Mouse (Mus musculus) lung, embryonic 14.5 days (tissue): ENCODE data around the gene Mob3a. TPM values are rescaled to one million over a fixed set of nuclear protein-coding genes. Genes with fewer than 3 reads are reported as not detected.
"Not testable (repeated sequence)": the region's sequence is repeated elsewhere in the genome, so short reads cannot be mapped to it uniquely, and the experiment has no call there.

ENCODE experiments used
- ATAC-seq: fragments of 200-750 bp; cut with Nextera tagmentation; 2 replicates; pipeline ENCODE4 v1.8.0; 2017; ENCODE audit warnings: mild to moderate bottlenecking, moderate TSS enrichment, moderate library complexity; ENCODE audit not compliant: insufficient read depth
- DNase-seq: peaks from one replicate; pipeline ENCODE4 v3.0.0-alpha.2; 2015
- H3K27ac ChIP-seq: fragments of 300-500 bp; sonication (generic); 2 replicates; pipeline ENCODE4 v1.5.1; 2014; ENCODE audit warnings: low read depth, mild to moderate bottlenecking, moderate library complexity
- H3K27me3 ChIP-seq: fragments of 300-500 bp; sonication (generic); 2 replicates; pipeline ENCODE4 v1.6.1; 2014; ENCODE audit warnings: low read length, control low read depth; ENCODE audit not compliant: insufficient read depth
- H3K36me3 ChIP-seq: fragments of 300-500 bp; sonication (generic); 2 replicates; pipeline ENCODE4 v1.6.1; 2014; ENCODE audit warnings: control low read depth; ENCODE audit not compliant: insufficient read depth
- H3K4me1 ChIP-seq: fragments of 300-500 bp; sonication (generic); 2 replicates; pipeline ENCODE4 v1.6.1; 2014; ENCODE audit warnings: antibody characterized with exemption, control low read depth; ENCODE audit not compliant: insufficient read depth
- H3K4me2 ChIP-seq: fragments of 300-500 bp; sonication (generic); 2 replicates; pipeline ENCODE4 v1.6.1; 2014; ENCODE audit warnings: mild to moderate bottlenecking
- H3K4me3 ChIP-seq: fragments of 300-500 bp; sonication (generic); 2 replicates; pipeline ENCODE4 v1.5.1; 2014; ENCODE audit warnings: low read depth, low read length
- H3K9ac ChIP-seq: fragments of 300-500 bp; sonication (generic); 2 replicates; pipeline ENCODE4 v1.6.1; 2014
- H3K9me3 ChIP-seq: fragments of 300-500 bp; sonication (generic); 2 replicates; pipeline ENCODE4 v1.6.1; 2016; ENCODE audit warnings: low read depth, low read length, control low read depth
- CTCF ChIP-seq: IDR thresholded peaks from 2 replicates; pipeline ENCODE4 v1.5.1; 2016; ENCODE audit warnings: antibody characterized with exemption, low read depth
- WGBS: fragments of 180-500 bp; shearing (Covaris S2); extraction: QIAGEN DNeasy Blood & Tissue Kit; methylation state at CpG from one replicate; pipeline ENCODE4 v1.1.7; 2014; 5-methylcytosine and 5-hydroxymethylcytosine counted together
- polyA plus RNA-seq: library from polyadenylated mRNA; unstranded; fragments of >200 nt; fragmentation: Nextera tagmentation; extraction: Ambion mirVana; gene quantifications from 2 replicates; pipeline ENCODE4 v1.2.1, GENCODE M21; 2014

The Mob3a gene
- polyA plus RNA-seq, 1 experiment from 2014 or later = 40.3 TPM

- Histone ChIP-seq H3K4me1 (peaks cover 9% of the 10 kb centered on the region), H3K9ac (peak overlapping the region; percentile 95), H3K9me3 (no peaks in the 10 kb centered on the region), H3K36me3 (peaks cover 8% of the 10 kb centered on the region), H3K4me3 (peak overlapping the region; percentile 98), H3K4me2 (peak overlapping the region; percentile 92), H3K27me3 (no peaks in the 10 kb centered on the region), H3K27ac (peak overlapping the region; percentile 83)
- ATAC-seq (peak; percentile 61), DNase-seq (no peak)
- no peak for TF ChIP-seq CTCF
- 2% methylated on average over 12 of the region's 12 CpGs for WGBS
These were observed 46.2 kb downstream of the Mob3a start for GRCm38 (mm10) chr10:80655406-80656129.

- peak overlapping the region; percentile 95; the same call in 1 of the 2 replicates for H3K9ac ChIP-seq
- peak overlapping the region; percentile 98 for H3K4me3 ChIP-seq
- WGBS = 76% methylated on average over 6 of the region's 6 CpGs
- peak overlapping the region; percentile 92 for H3K4me2 ChIP-seq
- TF ChIP-seq CTCF = no peak
- H3K36me3 ChIP-seq = peaks cover 8% of the 10 kb centered on the region
- no peak overlapping the region for H3K27ac ChIP-seq
- ATAC-seq = no peak
- H3K4me1 ChIP-seq = peaks cover 9% of the 10 kb centered on the region
- no peaks in the 10 kb centered on the region for H3K9me3 ChIP-seq
- no peaks in the 10 kb centered on the region for H3K27me3 ChIP-seq
- DNase-seq = no peak
These were observed 46.9 kb downstream of the Mob3a start for GRCm38 (mm10) chr10:80654866-80655265.

- TF ChIP-seq CTCF = no peak
- H3K4me3 ChIP-seq = no peak overlapping the region
- no peak overlapping the region for H3K9ac ChIP-seq
- no peaks in the 10 kb centered on the region for H3K27me3 ChIP-seq
- no peak for DNase-seq
- H3K4me1 ChIP-seq = peaks cover 9% of the 10 kb centered on the region
- peaks cover 15% of the 10 kb centered on the region for H3K36me3 ChIP-seq
- no peak overlapping the region for H3K27ac ChIP-seq
- H3K9me3 ChIP-seq = no peaks in the 10 kb centered on the region
- WGBS = 76% methylated on average over 6 of the region's 6 CpGs
- no peak for ATAC-seq
- H3K4me2 ChIP-seq = no peak overlapping the region
These were observed 48.5 kb downstream of the Mob3a start for GRCm38 (mm10) chr10:80653156-80653720.

GRCm38 (mm10) chr10:80650392-80650791, 51.4 kb downstream of the Mob3a start:
- Histone ChIP-seq H3K27me3 (no peaks in the 10 kb centered on the region), H3K4me2 (no peak overlapping the region), H3K4me1 (peaks cover 8% of the 10 kb centered on the region), H3K27ac (no peak overlapping the region), H3K36me3 (peaks cover 41% of the 10 kb centered on the region), H3K9me3 (no peaks in the 10 kb centered on the region), H3K9ac (no peak overlapping the region), H3K4me3 (no peak overlapping the region)
- DNase-seq (no peak), ATAC-seq (no peak)
- 86% methylated on average over 10 of the region's 10 CpGs for WGBS
- no peak for TF ChIP-seq CTCF

- not testable (repeated sequence) for H3K27ac ChIP-seq, H3K9ac ChIP-seq, H3K27me3 ChIP-seq, H3K4me1 ChIP-seq, ATAC-seq, H3K9me3 ChIP-seq, H3K4me2 ChIP-seq, H3K4me3 ChIP-seq, DNase-seq
- 83% methylated on average over 6 of the region's 6 CpGs for WGBS
- peaks cover 46% of the 10 kb centered on the region for H3K36me3 ChIP-seq
These were observed 51.9 kb downstream of the Mob3a start for GRCm38 (mm10) chr10:80649910-80650309.

GRCm38 (mm10) chr10:80646936-80647335, 54.8 kb downstream of the Mob3a start:
- no peaks in the 10 kb centered on the region for H3K9me3 ChIP-seq
- no peak overlapping the region for H3K9ac ChIP-seq
- no peak for ATAC-seq
- no peak overlapping the region for H3K4me2 ChIP-seq
- no peak for TF ChIP-seq CTCF
- no peaks in the 10 kb centered on the region for H3K27me3 ChIP-seq
- DNase-seq = no peak
- no peaks in the 10 kb centered on the region for H3K4me1 ChIP-seq
- no peak overlapping the region for H3K4me3 ChIP-seq
- WGBS = 93% methylated on average over 10 of the region's 10 CpGs
- H3K27ac ChIP-seq = no peak overlapping the region
- H3K36me3 ChIP-seq = peaks cover 71% of the 10 kb centered on the region

GRCm38 (mm10) chr10:80635345-80635744, 66.4 kb downstream of the Mob3a start:
- Histone ChIP-seq H3K9me3 (no peaks in the 10 kb centered on the region), H3K4me3 (no peak overlapping the region), H3K9ac (no peak overlapping the region), H3K27ac (no peak overlapping the region), H3K4me1 (no peaks in the 10 kb centered on the region), H3K4me2 (no peak overlapping the region), H3K27me3 (no peaks in the 10 kb centered on the region), H3K36me3 (peaks cover 74% of the 10 kb centered on the region)
- TF ChIP-seq CTCF = no peak
- no peak for ATAC-seq
- DNase-seq = no peak
- 77% methylated on average over 6 of the region's 6 CpGs for WGBS

Other genes starting within 250 kb of the Mob3a start
- not detected in 2 replicates for gene Onecut3, start 207.1 kb downstream of the Mob3a start, polyA plus RNA-seq
- 0.09 and 0.14 TPM in 2 replicates for gene Atp8b3, start 162.9 kb downstream of the Mob3a start, polyA plus RNA-seq
- gene Rexo1, start 140.4 kb downstream of the Mob3a start, polyA plus RNA-seq = 27.8 and 34.5 TPM in 2 replicates
- gene Klf16, start 124.7 kb downstream of the Mob3a start, polyA plus RNA-seq = 9.5 and 11.8 TPM in 2 replicates
- gene Abhd17a, start 111.6 kb downstream of the Mob3a start, polyA plus RNA-seq = 151 and 153 TPM in 2 replicates
- 90.5 and 92.8 TPM in 2 replicates for gene Scamp4, start 99.1 kb downstream of the Mob3a start, polyA plus RNA-seq
- gene Adat3, start 99.1 kb downstream of the Mob3a start, polyA plus RNA-seq = 8.7 and 10.1 TPM in 2 replicates
- 2.4 and 3.1 TPM in 2 replicates for gene Gm49322, start 96.0 kb downstream of the Mob3a start, polyA plus RNA-seq
- 105 and 124 TPM in 2 replicates for gene Csnk1g2, start 79.1 kb downstream of the Mob3a start, polyA plus RNA-seq
- gene Btbd2, start 44.9 kb downstream of the Mob3a start, polyA plus RNA-seq = 82.5 and 101 TPM in 2 replicates
- 102 and 110 TPM in 2 replicates for gene Mknk2, start 23.9 kb downstream of the Mob3a start, polyA plus RNA-seq
- gene Izumo4, start 207 bp upstream of the Mob3a start, polyA plus RNA-seq = 6.7 and 7.3 TPM in 2 replicates
- 62.0 and 69.6 TPM in 2 replicates for gene Ap3d1, start 40.3 kb upstream of the Mob3a start, polyA plus RNA-seq
- 26.9 and 29.1 TPM in 2 replicates for gene Dot1l, start 53.2 kb upstream of the Mob3a start, polyA plus RNA-seq
- 97.2 and 98.4 TPM in 2 replicates for gene Sf3a2, start 96.2 kb upstream of the Mob3a start, polyA plus RNA-seq
- gene Plekhj1, start 96.6 kb upstream of the Mob3a start, polyA plus RNA-seq = 113 and 121 TPM in 2 replicates
- gene Amh, start 103.3 kb upstream of the Mob3a start, polyA plus RNA-seq = 0.11 and 0.14 TPM in 2 replicates
- gene Jsrp1, start 111.5 kb upstream of the Mob3a start, polyA plus RNA-seq = 0.93 and 0.97 TPM in 2 replicates
- gene Oaz1, start 124.7 kb upstream of the Mob3a start, polyA plus RNA-seq = 1,866 and 1,984 TPM in 2 replicates
- 0.05 and 0.17 TPM in 2 replicates for gene Lingo3, start 142.1 kb upstream of the Mob3a start, polyA plus RNA-seq
- 334 and 337 TPM in 2 replicates for gene Lsm7, start 153.2 kb upstream of the Mob3a start, polyA plus RNA-seq
- 32.3 and 38.7 TPM in 2 replicates for gene Sppl2b, start 153.3 kb upstream of the Mob3a start, polyA plus RNA-seq
- gene Tmprss9, start 169.9 kb upstream of the Mob3a start, polyA plus RNA-seq = 0.05 TPM in 1 of 2 replicates, not detected in the other
- gene Timm13, start 199.0 kb upstream of the Mob3a start, polyA plus RNA-seq = 315 and 321 TPM in 2 replicates
- 22.9 and 24.4 TPM in 2 replicates for gene Lmnb2, start 216.3 kb upstream of the Mob3a start, polyA plus RNA-seq
- 18.3 and 24.6 TPM in 2 replicates for gene Gadd45b, start 228.1 kb upstream of the Mob3a start, polyA plus RNA-seq